Mouse (Mus musculus): Measurements from ENCODE around the gene Sept8.
A peak's percentile ranks its signal among the peaks of the same experiment; 100 is the strongest.

The Sept8 gene

GRCm38 (mm10) chr11:53495417-53495816 is 23.6 kb upstream of the Sept8 start:
- no peak for DNase-seq (ENCODE audit: low spot score)

- DNase-seq (ENCODE audit: low spot score): no peak
Observed at GRCm38 (mm10) chr11:53496946-53497345, 22.1 kb upstream of the Sept8 start.

- DNase-seq (ENCODE audit: low spot score): no peak
Observed at GRCm38 (mm10) chr11:53500569-53500968, 18.5 kb upstream of the Sept8 start.

GRCm38 (mm10) chr11:53502039-53502765 is 16.9 kb upstream of the Sept8 start:
- DNase-seq (ENCODE audit: low spot score): no peak

- no peak for DNase-seq (ENCODE audit: low spot score)
Observed at GRCm38 (mm10) chr11:53503738-53504137, 15.3 kb upstream of the Sept8 start.

- DNase-seq (ENCODE audit: low spot score): no peak
Observed at GRCm38 (mm10) chr11:53504376-53504775, 14.7 kb upstream of the Sept8 start.

GRCm38 (mm10) chr11:53505026-53505663 is 13.9 kb upstream of the Sept8 start:
- DNase-seq (ENCODE audit: low spot score): no peak

- DNase-seq (ENCODE audit: low spot score): no peak
Observed at GRCm38 (mm10) chr11:53507098-53507805, 11.8 kb upstream of the Sept8 start.

- peak; percentile 34 for DNase-seq (ENCODE audit: low spot score)
Observed at GRCm38 (mm10) chr11:53508152-53508551, 10.9 kb upstream of the Sept8 start.

GRCm38 (mm10) chr11:53508591-53508990 is 10.5 kb upstream of the Sept8 start:
- no peak for DNase-seq (ENCODE audit: low spot score)

- DNase-seq (ENCODE audit: low spot score): no peak
Observed at GRCm38 (mm10) chr11:53510351-53510750, 8.7 kb upstream of the Sept8 start.

GRCm38 (mm10) chr11:53516775-53517627 is 2.1 kb upstream of the Sept8 start:
- no peak for DNase-seq (ENCODE audit: low spot score)

- DNase-seq (ENCODE audit: low spot score): no peak
Observed at GRCm38 (mm10) chr11:53518759-53519158, 298 bp upstream of the Sept8 start.

GRCm38 (mm10) chr11:53520122-53520978 is 1.3 kb downstream of the Sept8 start:
- DNase-seq (ENCODE audit: low spot score): peak; percentile 41

GRCm38 (mm10) chr11:53521120-53521820 is 2.2 kb downstream of the Sept8 start:
- DNase-seq (ENCODE audit: low spot score): no peak

- DNase-seq (ENCODE audit: low spot score): peak; percentile 39
Observed at GRCm38 (mm10) chr11:53521821-53522131, 2.7 kb downstream of the Sept8 start.

- DNase-seq (ENCODE audit: low spot score): no peak
Observed at GRCm38 (mm10) chr11:53522362-53522761, 3.3 kb downstream of the Sept8 start.

- no peak for DNase-seq (ENCODE audit: low spot score)
Observed at GRCm38 (mm10) chr11:53522930-53523329, 3.9 kb downstream of the Sept8 start.

- no peak for DNase-seq (ENCODE audit: low spot score)
Observed at GRCm38 (mm10) chr11:53523545-53524405, 4.7 kb downstream of the Sept8 start.

- no peak for DNase-seq (ENCODE audit: low spot score)
Observed at GRCm38 (mm10) chr11:53524905-53525304, 5.8 kb downstream of the Sept8 start.
